Mouse (Mus musculus) embryonic stem cell, embryonic (primary cell): ENCODE data around the gene Tsga10ip.

Experiments
- CTCF ChIA-PET, 4 experiments: fragments of 300-600 bp in 2 of 4; fragments of 350-600 bp in 2 of 4; sonication (Branson Sonifier 250); formaldehyde crosslinking; loops; one replicate each; lab custom pipeline; 2022; ENCODE audit warnings: inconsistent platforms in 2 of 4; lab: Charles Lee
- POLR2A ChIA-PET, 4 experiments: fragments of 300-600 bp in 2 of 4; fragments of 350-600 bp in 2 of 4; sonication (Branson Sonifier 250); formaldehyde crosslinking; loops; one replicate each; lab custom pipeline; 2022; ENCODE audit warnings: antibody characterized with exemption in 4 of 4, inconsistent platforms in 1 of 4; lab: Charles Lee

Tsga10ip gene

DNA sequence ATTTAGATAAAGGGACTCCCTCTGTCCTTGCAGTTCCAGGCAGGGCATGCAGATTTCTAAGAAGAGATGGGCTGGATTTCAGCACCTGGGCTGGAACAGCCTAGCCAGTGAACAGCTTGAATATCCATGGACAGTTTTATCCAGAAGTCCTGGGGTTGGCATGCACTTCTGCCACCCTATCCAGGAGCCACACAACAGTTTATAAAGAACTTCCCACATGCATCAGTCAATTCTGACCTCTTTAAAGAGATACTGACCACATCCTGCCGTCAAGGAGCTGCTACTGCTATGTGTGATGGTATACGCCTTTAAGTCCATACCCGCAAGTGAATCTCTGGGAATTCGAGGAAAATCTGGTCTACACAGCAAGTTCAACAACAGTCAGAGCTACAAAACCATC lies 26.9 kb upstream of the Tsga10ip start:
- POLR2A ChIA-PET = interaction anchor here (0.7 to 2.1 kb wide), 10 partner anchors 17 to 596 kb away, joined by 3 to 14 read pairs (median 4); partner anchors contain the start of genes Mus81 (in 2 of the 4), Ccdc85b (in 1 of the 4), Cfl1 (in 1 of the 4) and Sart1 (in 1 of the 4)

DNA sequence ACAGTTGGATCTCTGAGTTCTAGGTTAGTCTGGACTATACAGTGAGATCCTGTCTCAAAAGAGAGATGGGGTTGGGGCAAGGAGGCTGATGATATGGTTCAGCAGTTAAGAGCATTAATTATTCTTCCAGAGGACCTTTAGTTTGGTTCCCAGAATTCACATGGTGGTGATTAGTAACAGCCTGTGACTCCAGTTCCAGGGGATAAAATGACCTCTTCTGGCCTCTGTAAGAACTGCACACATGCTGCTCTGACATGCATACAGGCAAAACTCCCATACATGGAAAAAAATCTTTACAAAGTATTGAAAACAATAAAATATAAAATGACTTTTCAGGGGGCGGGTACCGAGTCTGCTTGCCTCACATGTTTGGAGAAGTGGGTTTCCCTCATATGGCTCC lies 25.8 kb upstream of the Tsga10ip start:
- POLR2A ChIA-PET = interaction anchor here in 1 of 4 experiments (0.7 kb wide), 1 partner anchor 20 kb away, joined by 3 read pairs; no protein-coding TSS in a partner anchor
- CTCF ChIA-PET = interaction anchor here in 1 of 4 experiments (0.7 to 1.8 kb wide), 2 partner anchors 28 to 29 kb away, joined by 3 to 6 read pairs; no protein-coding TSS in a partner anchor

More for the DNA sequence above, 26.9 kb upstream of the Tsga10ip start:
- CTCF ChIA-PET = interaction anchor here in 3 of 4 experiments (0.6 to 1.4 kb wide), 4 partner anchors 18 to 133 kb away, joined by 3 read pairs; partner anchors contain the start of gene Fosl1 (in 1 of the 3)

DNA sequence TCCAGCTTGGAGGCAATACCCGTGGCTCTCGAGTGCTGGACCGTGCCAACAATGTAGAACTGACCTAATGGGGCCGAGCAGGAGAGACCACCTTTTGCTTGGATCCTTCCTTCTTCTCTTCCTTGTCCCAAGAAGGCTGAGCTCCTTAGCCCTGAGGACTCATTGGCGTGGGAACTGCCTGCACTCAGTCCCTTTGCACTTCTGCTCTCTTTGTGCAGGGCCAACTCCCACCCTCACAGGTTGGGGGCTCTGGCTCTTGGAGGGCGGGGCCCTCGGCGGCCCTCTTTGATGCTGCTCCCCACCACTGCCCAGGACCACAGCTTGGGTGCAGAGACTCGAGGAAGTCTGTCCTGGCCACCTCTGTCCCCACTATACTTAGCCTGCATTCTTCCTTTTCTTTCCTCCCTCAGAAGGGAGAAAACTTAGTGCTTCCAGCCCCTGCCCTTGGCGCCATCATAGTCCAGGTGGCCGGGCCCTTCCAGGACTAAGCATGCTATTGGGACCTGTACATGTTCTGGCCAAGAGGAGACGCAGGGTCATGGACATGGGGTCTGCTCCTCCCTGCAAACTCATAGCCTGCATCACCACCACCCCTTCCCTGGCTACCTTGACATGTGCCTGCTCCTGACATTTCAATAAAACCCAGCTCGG lies 24.4 kb upstream of the Tsga10ip start:
- ChIA-PET POLR2A (interaction anchor here (0.5 to 4.4 kb wide), 20 partner anchors 7 to 696 kb away, joined by 3 to 99 read pairs (median 8); partner anchors contain the start of genes Mus81 (in 3 of the 4), Cfl1 (in 2 of the 4), Banf1 (in 1 of the 4) and Ccdc85b (in 1 of the 4)), CTCF (interaction anchor here in 2 of 4 experiments (0.7 to 3.7 kb wide), 5 partner anchors 26 to 103 kb away, joined by 3 to 17 read pairs (median 5); partner anchors contain the start of gene Tsga10ip (in 1 of the 2))

- ChIA-PET POLR2A (interaction anchor here (0.5 to 4.7 kb wide), 43 partner anchors 7 to 696 kb away, joined by 3 to 99 read pairs (median 7); partner anchors contain the start of genes Banf1 (in 3 of the 4), Cfl1 (in 3 of the 4), Eif1ad (in 3 of the 4) and Mus81 (in 3 of the 4)), CTCF (interaction anchor here in 3 of 4 experiments (0.6 to 3.7 kb wide), 7 partner anchors 19 to 103 kb away, joined by 3 to 17 read pairs (median 4); partner anchors contain the start of gene Tsga10ip (in 1 of the 3))
Observed at GRCm38 (mm10) chr19:5425906-5426565, 23.7 kb upstream of the Tsga10ip start.

GRCm38 (mm10) chr19:5424782-5425741 lies 22.7 kb upstream of the Tsga10ip start, which contains the start of the genes Drap1 and AI837181:
Drap1 (minus strand) TSS chr19:5424979.
AI837181 (plus strand) TSS chr19:5425144.
- ChIA-PET CTCF (interaction anchor here in 3 of 4 experiments (0.5 to 3.7 kb wide), 22 partner anchors 8 to 717 kb away, joined by 3 to 21 read pairs (median 4); partner anchors contain the start of genes Mus81 (in 2 of the 3), Arl2 (in 1 of the 3), Ccdc85b (in 1 of the 3) and Cst6 (in 1 of the 3)), POLR2A (interaction anchor here (0.6 to 4.7 kb wide), 128 partner anchors 8 to 1038 kb away, joined by 3 to 99 read pairs (median 4); partner anchors contain the start of genes Cfl1 (in 4 of the 4), Banf1 (in 3 of the 4), Ccdc85b (in 3 of the 4) and Eif1ad (in 3 of the 4))

GRCm38 (mm10) chr19:5424092-5424781 lies 21.9 kb upstream of the Tsga10ip start:
- POLR2A ChIA-PET = interaction anchor here (0.5 to 4.7 kb wide), 110 partner anchors 9 to 1037 kb away, joined by 3 to 99 read pairs (median 4); partner anchors contain the start of genes Banf1 (in 3 of the 4), Ccdc85b (in 3 of the 4), Cfl1 (in 3 of the 4) and Eif1ad (in 3 of the 4)
- CTCF ChIA-PET = interaction anchor here (0.5 to 3.7 kb wide), 20 partner anchors 8 to 717 kb away, joined by 3 to 21 read pairs (median 4); partner anchors contain the start of genes Arl2 (in 1 of the 4), Ccdc85b (in 1 of the 4), Cst6 (in 1 of the 4) and Mus81 (in 1 of the 4)

- CTCF ChIA-PET = interaction anchor here in 2 of 4 experiments (0.7 to 3.7 kb wide), 10 partner anchors 8 to 75 kb away, joined by 3 to 21 read pairs (median 6); partner anchors contain the start of genes Ccdc85b (in 1 of the 2), Cst6 (in 1 of the 2), Mus81 (in 1 of the 2) and Sart1 (in 1 of the 2)
- POLR2A ChIA-PET = interaction anchor here (0.5 to 4.7 kb wide), 60 partner anchors 8 to 622 kb away, joined by 3 to 99 read pairs (median 6); partner anchors contain the start of genes Ccdc85b (in 3 of the 4), Cfl1 (in 3 of the 4), Mus81 (in 3 of the 4) and Banf1 (in 2 of the 4)
Observed at GRCm38 (mm10) chr19:5423561-5423960, 21.2 kb upstream of the Tsga10ip start.

DNA sequence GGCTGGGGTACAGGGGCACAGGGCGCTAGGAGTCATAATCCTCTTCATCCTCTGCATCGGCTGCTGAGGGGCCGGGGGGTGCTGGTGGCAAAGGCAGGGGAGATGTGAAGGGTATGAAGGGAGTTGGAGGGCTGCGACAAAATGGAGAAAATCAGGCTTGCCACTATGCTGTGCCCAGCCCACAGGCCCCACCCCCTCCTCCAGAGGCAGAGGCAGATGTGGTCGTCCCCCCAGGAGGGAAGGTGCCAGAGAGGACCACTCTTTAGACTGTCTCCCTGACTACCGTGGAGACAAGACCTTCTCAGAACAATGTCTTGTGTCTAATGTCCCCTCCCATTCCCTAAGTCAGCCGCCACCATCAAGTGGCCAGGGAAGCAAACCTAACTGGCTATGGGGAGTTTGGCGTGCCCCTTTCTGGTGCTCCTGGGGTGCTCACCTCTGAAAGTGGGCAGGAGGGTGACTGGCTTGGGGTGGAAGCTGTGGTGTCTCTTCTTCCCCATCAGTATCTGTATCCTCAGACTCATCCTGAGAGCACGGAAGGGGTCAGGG lies 20.6 kb upstream of the Tsga10ip start:
- ChIA-PET POLR2A (interaction anchor here in 3 of 4 experiments (0.6 to 4.7 kb wide), 13 partner anchors 10 to 418 kb away, joined by 3 to 43 read pairs (median 14); partner anchors contain the start of genes Banf1 (in 1 of the 3), Ccdc85b (in 1 of the 3), Cfl1 (in 1 of the 3) and Eif1ad (in 1 of the 3)), CTCF (interaction anchor here in 2 of 4 experiments (1.4 to 2.4 kb wide), 2 partner anchors 16 to 65 kb away, joined by 3 to 21 read pairs; partner anchors contain the start of gene Mus81 (in 1 of the 2))

GRCm38 (mm10) chr19:5422267-5422666 lies 19.9 kb upstream of the Tsga10ip start:
- POLR2A ChIA-PET = interaction anchor here in 3 of 4 experiments (0.5 to 4.7 kb wide), 12 partner anchors 10 to 94 kb away, joined by 3 to 38 read pairs (median 4); partner anchors contain the start of genes Banf1 (in 1 of the 3), Cfl1 (in 1 of the 3), Eif1ad (in 1 of the 3) and Mus81 (in 1 of the 3)
- CTCF ChIA-PET = interaction anchor here in 2 of 4 experiments (0.8 to 1.4 kb wide), 2 partner anchors 16 to 1253 kb away, joined by 3 to 5 read pairs; no protein-coding TSS in a partner anchor

DNA sequence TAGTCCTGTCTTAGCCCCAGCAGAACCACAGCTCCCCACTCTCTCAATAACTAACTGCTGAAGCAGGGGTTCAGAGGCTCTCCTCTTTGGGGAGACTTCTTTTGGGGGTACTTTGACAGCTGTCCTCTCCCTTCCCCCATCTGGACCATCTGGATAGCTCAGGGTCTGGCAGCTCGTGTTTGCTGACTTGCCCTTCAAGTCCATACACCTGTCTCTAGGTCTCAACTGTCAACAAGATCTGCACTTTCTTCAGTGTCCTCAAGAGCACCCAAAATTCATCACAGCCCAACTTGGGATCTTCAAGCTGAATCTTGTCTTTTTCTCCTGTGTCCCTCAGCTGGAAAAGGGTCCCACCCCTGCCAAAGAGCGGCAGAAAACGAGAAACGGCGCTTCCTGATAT lies 19.5 kb upstream of the Tsga10ip start:
- POLR2A ChIA-PET = interaction anchor here in 3 of 4 experiments (0.5 to 4.7 kb wide), 12 partner anchors 10 to 746 kb away, joined by 3 to 38 read pairs (median 4); partner anchors contain the start of genes Banf1 (in 1 of the 3), Cfl1 (in 1 of the 3), Eif1ad (in 1 of the 3) and Mus81 (in 1 of the 3)
- CTCF ChIA-PET = interaction anchor here in 2 of 4 experiments (0.6 to 1.4 kb wide), 3 partner anchors 15 to 1252 kb away, joined by 3 to 5 read pairs (median 3); no protein-coding TSS in a partner anchor

DNA sequence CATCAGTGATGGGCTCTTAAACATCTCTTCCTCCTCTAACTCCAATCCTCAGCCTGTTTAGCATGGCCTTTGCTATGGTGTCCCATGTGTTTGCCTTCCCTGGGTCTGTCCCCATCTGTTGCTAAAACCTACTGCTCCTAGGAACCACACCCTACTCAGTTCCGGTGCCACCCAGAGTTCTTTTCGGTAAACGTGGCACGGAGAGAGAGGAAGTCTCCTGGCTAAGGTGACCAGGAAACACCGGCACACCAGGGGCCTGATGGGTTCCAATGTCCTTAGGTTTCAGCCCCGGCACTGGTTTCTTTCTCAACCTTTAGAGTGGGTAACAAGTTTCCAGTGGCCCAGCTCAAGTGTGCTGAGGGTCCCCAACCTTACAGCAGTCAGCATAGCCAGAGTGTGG lies 18.3 kb upstream of the Tsga10ip start:
- POLR2A ChIA-PET = interaction anchor here in 3 of 4 experiments (0.8 to 2.2 kb wide), 7 partner anchors 14 to 67 kb away, joined by 3 to 6 read pairs (median 3); partner anchors contain the start of genes Mus81 (in 2 of the 3), Banf1 (in 1 of the 3), Ccdc85b (in 1 of the 3) and Eif1ad (in 1 of the 3)
- CTCF ChIA-PET = no interaction called here

GRCm38 (mm10) chr19:5419630-5420029 lies 17.3 kb upstream of the Tsga10ip start:
- ChIA-PET POLR2A (interaction anchor here in 3 of 4 experiments (0.6 to 2.2 kb wide), 7 partner anchors 8 to 70 kb away, joined by 3 to 6 read pairs (median 3); partner anchors contain the start of genes Ccdc85b (in 1 of the 3) and Cfl1 (in 1 of the 3)), CTCF (interaction anchor here in 2 of 4 experiments (0.6 to 1.0 kb wide), 4 partner anchors 40 to 199 kb away, joined by 3 to 4 read pairs (median 3); partner anchors contain the start of genes Fibp (in 1 of the 2) and Sf3b2 (in 1 of the 2))

DNA sequence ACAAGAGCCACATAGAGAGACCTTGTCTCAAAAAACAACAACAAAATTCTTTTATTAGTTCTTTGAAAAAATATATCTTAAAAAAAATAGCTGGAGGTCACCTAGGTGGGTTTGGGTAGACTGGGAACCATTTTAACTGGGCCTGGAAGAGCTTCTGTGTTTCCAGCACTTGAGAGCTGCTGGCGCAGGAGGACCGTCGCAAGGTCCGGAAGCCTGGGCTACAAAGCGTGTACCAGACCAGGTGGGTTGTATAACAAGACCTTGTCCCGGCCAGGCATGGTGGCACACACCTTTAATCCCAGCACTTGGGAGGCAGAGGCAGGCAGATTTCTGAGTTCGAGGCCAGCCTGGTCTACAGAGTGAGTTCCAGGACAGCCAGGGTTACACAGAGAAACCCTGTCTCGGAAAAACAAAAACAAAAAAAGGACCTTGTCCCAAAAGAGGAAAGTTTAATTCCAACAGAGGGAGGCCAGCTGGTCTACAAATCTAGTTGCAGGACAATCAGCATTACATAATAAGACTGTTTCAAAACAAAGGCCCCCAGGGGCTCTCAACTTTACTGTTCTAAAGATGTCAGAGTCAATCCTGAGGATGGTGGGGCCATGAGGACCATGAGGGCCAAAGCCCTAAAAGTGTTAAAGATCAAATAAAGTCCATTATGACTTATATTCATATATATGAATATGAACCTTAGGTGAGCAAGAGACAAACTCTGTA lies 16.6 kb upstream of the Tsga10ip start:
- POLR2A ChIA-PET = interaction anchor here in 3 of 4 experiments (0.6 to 2.2 kb wide), 12 partner anchors 8 to 123 kb away, joined by 3 to 6 read pairs (median 4); partner anchors contain the start of genes Cfl1 (in 1 of the 3), Fibp (in 1 of the 3), Sf3b2 (in 1 of the 3) and Tsga10ip (in 1 of the 3)
- CTCF ChIA-PET = interaction anchor here in 1 of 4 experiments (1.0 kb wide), 1 partner anchor 41 kb away, joined by 4 read pairs; the partner anchor contains the start of gene Fibp
